Mouse (Mus musculus) embryonic facial prominence, embryonic 13.5 days (tissue): ENCODE measurements around the gene Disc1. TPM values are rescaled to one million over a fixed set of nuclear protein-coding genes. Genes with fewer than 3 reads are reported as not detected.

Experiments used
- ATAC-seq: fragments of 200-750 bp; cut with Nextera tagmentation; 2 replicates; pipeline ENCODE4 v1.8.0; 2017; ENCODE audit warnings: low read depth; ENCODE audit not compliant: insufficient number of reproducible peaks, insufficient read depth, low FRiP score, low TSS enrichment
- H3K27ac ChIP-seq: fragments of 300-500 bp; sonication (generic); 2 replicates; pipeline ENCODE4 v1.5.1; 2015; ENCODE audit warnings: moderate library complexity, mild to moderate bottlenecking, inconsistent platforms
- H3K27me3 ChIP-seq: fragments of 300-500 bp; sonication (generic); 2 replicates; pipeline ENCODE4 v1.6.1; 2015; ENCODE audit warnings: mild to moderate bottlenecking, inconsistent platforms
- H3K36me3 ChIP-seq: fragments of 300-500 bp; sonication (generic); 2 replicates; pipeline ENCODE4 v1.6.1; 2015; ENCODE audit warnings: mild to moderate bottlenecking, inconsistent platforms
- H3K4me1 ChIP-seq: fragments of 300-500 bp; sonication (generic); 2 replicates; pipeline ENCODE4 v1.6.1; 2015; ENCODE audit warnings: inconsistent platforms
- H3K4me2 ChIP-seq: fragments of 300-500 bp; sonication (generic); 2 replicates; pipeline ENCODE4 v1.6.1; 2015; ENCODE audit warnings: moderate library complexity, mild to moderate bottlenecking, inconsistent platforms
- H3K4me3 ChIP-seq: fragments of 300-500 bp; sonication (generic); 2 replicates; pipeline ENCODE4 v1.5.1; 2015; ENCODE audit warnings: mild to moderate bottlenecking, inconsistent platforms
- H3K9ac ChIP-seq: fragments of 300-500 bp; sonication (generic); 2 replicates; pipeline ENCODE4 v1.6.1; 2015; ENCODE audit warnings: mild to moderate bottlenecking, inconsistent platforms
- H3K9me3 ChIP-seq: fragments of 300-500 bp; sonication (generic); 2 replicates; pipeline ENCODE4 v1.6.1; 2016; ENCODE audit warnings: inconsistent platforms
- WGBS: fragments of 180-500 bp; shearing (Covaris S2); methylation state at CpG from one replicate; pipeline ENCODE4 v1.1.7; 2015; ENCODE audit warnings: mixed read lengths; 5-methylcytosine and 5-hydroxymethylcytosine counted together
- polyA plus RNA-seq: library from polyadenylated mRNA; unstranded; fragments of >200 nt; fragmentation: Nextera tagmentation; extraction: Ambion mirVana; gene quantifications from 2 replicates; pipeline ENCODE4 v1.2.1, GENCODE M21; 2015

Gene Disc1
- polyA plus RNA-seq, 1 experiment from 2014 or later, result 3.3 TPM

- ATAC-seq, result no peak
- peaks cover 22% of the 10 kb centered on the region for H3K4me1 ChIP-seq
- 80% methylated on average over 7 of the region's 7 CpGs for WGBS
- H3K27ac ChIP-seq, result no peak overlapping the region
- H3K9me3 ChIP-seq, result no peaks in the 10 kb centered on the region
- no peak overlapping the region for H3K4me3 ChIP-seq
- no peak overlapping the region for H3K9ac ChIP-seq
- H3K36me3 ChIP-seq, result no peaks in the 10 kb centered on the region
- H3K27me3 ChIP-seq, result peaks cover 22% of the 10 kb centered on the region
- H3K4me2 ChIP-seq, result no peak overlapping the region
These were observed 77.3 kb downstream of the Disc1 start for GRCm38 (mm10) chr8:125131265-125131664.

GRCm38 (mm10) chr8:125133685-125134114, 79.7 kb downstream of the Disc1 start:
- Histone ChIP-seq H3K27me3 (peaks cover 22% of the 10 kb centered on the region), H3K36me3 (no peaks in the 10 kb centered on the region), H3K4me3 (no peak overlapping the region), H3K4me2 (no peak overlapping the region), H3K27ac (no peak overlapping the region), H3K4me1 (peaks cover 27% of the 10 kb centered on the region), H3K9me3 (no peaks in the 10 kb centered on the region), H3K9ac (no peak overlapping the region)
- whole genome bisulfite sequencing, result 77% methylated on average over 11 of the region's 11 CpGs
- ATAC-seq, result no peak

GRCm38 (mm10) chr8:125134876-125135275, 80.9 kb downstream of the Disc1 start:
- Histone ChIP-seq H3K9me3 (no peaks in the 10 kb centered on the region), H3K36me3 (no peaks in the 10 kb centered on the region), H3K4me3 (no peak overlapping the region), H3K27me3 (peaks cover 22% of the 10 kb centered on the region), H3K9ac (no peak overlapping the region), H3K4me2 (peak overlapping the region; percentile 11; the same call in 1 of the 2 replicates), H3K27ac (no peak overlapping the region), H3K4me1 (peaks cover 38% of the 10 kb centered on the region)
- ATAC-seq, result no peak
- WGBS, result 27% methylated on average over 10 of the region's 10 CpGs

- WGBS, result 29% methylated on average over 13 of the region's 13 CpGs
- Histone ChIP-seq H3K27me3 (peaks cover 16% of the 10 kb centered on the region), H3K4me2 (peak overlapping the region; percentile 11; the same call in 1 of the 2 replicates), H3K4me1 (peaks cover 34% of the 10 kb centered on the region), H3K4me3 (no peak overlapping the region), H3K27ac (peak overlapping the region; percentile 39), H3K9ac (no peak overlapping the region), H3K36me3 (no peaks in the 10 kb centered on the region), H3K9me3 (peaks cover 5% of the 10 kb centered on the region; the same call in 1 of the 2 replicates)
- ATAC-seq, result peak; percentile 48; the same call in 1 of the 2 replicates
These were observed 85.7 kb downstream of the Disc1 start for GRCm38 (mm10) chr8:125139689-125140150.

DNA sequence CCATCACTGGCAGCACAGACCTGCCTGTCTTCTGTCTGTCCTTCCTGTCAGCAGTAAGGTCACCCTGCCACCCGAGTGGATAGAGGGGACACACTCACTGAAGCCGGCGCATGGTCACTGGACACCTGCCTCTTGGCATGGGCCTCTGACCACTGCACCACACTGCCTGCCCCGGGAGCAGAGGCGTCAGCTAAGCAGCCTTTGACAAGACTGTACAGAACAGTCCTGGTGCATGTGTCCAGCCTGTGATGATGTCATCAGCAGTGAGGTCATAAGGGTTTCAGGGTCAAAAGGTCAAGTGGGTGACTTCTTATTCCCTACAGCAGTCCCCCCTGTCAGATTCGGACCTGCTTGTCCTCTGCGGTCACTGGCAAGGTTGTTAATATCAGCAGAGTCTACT, 87.0 kb downstream of the Disc1 start:
- Histone ChIP-seq H3K4me3 (no peak overlapping the region), H3K4me1 (peaks cover 23% of the 10 kb centered on the region), H3K36me3 (no peaks in the 10 kb centered on the region), H3K27me3 (peaks cover 10% of the 10 kb centered on the region), H3K27ac (no peak overlapping the region), H3K4me2 (no peak overlapping the region), H3K9me3 (peaks cover 8% of the 10 kb centered on the region), H3K9ac (no peak overlapping the region)
- 82% methylated on average over 7 of the region's 7 CpGs for WGBS
- ATAC-seq, result no peak

DNA sequence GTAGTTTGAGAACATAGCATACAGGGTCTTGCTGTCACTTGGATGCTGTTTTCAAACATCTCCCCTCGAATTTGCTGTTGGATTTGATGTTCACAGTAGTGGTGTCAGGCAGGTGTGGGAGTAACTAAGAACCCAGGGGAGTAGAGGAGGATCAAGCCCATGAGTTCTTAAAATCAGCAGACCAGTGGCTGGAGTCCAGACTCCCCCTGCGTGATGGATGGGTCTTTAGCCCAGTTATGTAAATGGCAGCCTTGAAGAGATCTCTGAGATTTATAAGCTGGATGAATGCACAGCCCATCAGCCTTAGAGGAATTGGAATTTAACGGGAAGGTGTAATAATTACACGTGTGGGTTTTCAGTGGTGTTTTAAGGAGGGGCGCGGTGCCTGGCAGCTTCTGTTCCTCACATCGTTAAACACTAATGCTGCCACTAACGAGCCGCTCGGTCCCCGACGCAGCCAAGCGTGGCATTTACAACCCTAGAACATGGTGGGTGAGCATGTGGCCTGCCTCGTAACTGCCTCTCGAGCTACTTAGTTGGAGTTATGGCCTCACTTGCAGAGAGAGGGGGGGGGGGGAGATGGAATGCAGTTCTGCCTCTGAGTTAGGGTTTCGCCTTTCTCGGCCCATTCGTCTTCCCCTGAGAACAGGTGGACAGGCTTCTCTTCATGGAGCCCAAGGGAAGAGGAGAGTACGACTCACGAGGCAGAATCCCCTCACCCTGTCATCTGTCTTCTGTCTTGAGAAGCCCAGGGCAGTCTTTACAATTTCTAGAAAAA, 103.1 kb downstream of the Disc1 start:
- no peaks in the 10 kb centered on the region for H3K9me3 ChIP-seq
- no peaks in the 10 kb centered on the region; the same call in 1 of the 2 replicates for H3K4me1 ChIP-seq
- H3K9ac ChIP-seq, result no peak overlapping the region
- H3K27ac ChIP-seq, result no peak overlapping the region
- no peaks in the 10 kb centered on the region for H3K36me3 ChIP-seq
- no peak overlapping the region for H3K4me2 ChIP-seq
- H3K4me3 ChIP-seq, result no peak overlapping the region
- 72% methylated on average over 20 of the region's 20 CpGs for WGBS
- H3K27me3 ChIP-seq, result no peaks in the 10 kb centered on the region; the same call in 1 of the 2 replicates
- no peak for ATAC-seq

DNA sequence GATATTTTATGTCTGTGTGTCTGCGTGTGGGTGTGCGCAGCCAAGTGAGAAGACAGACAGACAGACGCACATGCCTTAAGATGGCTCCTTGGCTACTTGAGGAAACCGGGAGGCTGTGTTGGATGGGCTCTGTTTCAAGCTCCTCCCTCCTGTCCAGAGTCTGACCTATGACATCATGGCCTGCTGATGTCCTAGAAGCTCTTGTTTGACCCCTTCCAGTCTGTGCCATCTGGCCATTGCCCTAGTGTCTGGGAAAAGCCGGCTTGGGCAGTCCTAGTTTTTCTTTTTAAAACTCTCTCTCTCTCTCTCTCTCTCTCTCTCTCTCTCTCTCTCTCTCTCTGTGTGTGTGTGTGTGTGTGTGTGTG, 103.6 kb downstream of the Disc1 start:
- no peaks in the 10 kb centered on the region; the same call in 1 of the 2 replicates for H3K4me1 ChIP-seq
- no peaks in the 10 kb centered on the region; the same call in 1 of the 2 replicates for H3K27me3 ChIP-seq
- 73% methylated on average over 5 of the region's 5 CpGs for WGBS
- no peaks in the 10 kb centered on the region for H3K36me3 ChIP-seq
- no peak overlapping the region for H3K9ac ChIP-seq
- no peak overlapping the region for H3K4me3 ChIP-seq
- ATAC-seq, result no peak
- no peaks in the 10 kb centered on the region for H3K9me3 ChIP-seq
- no peak overlapping the region for H3K4me2 ChIP-seq
- H3K27ac ChIP-seq, result no peak overlapping the region

GRCm38 (mm10) chr8:125159387-125159786, 105.4 kb downstream of the Disc1 start:
- no peak overlapping the region for H3K4me3 ChIP-seq
- no peak overlapping the region for H3K9ac ChIP-seq
- H3K27me3 ChIP-seq, result no peaks in the 10 kb centered on the region; the same call in 1 of the 2 replicates
- no peaks in the 10 kb centered on the region for H3K4me1 ChIP-seq
- H3K36me3 ChIP-seq, result no peaks in the 10 kb centered on the region
- H3K27ac ChIP-seq, result no peak overlapping the region
- ATAC-seq, result no peak
- no peak overlapping the region for H3K4me2 ChIP-seq
- H3K9me3 ChIP-seq, result no peaks in the 10 kb centered on the region
- 72% methylated on average over 12 of the region's 12 CpGs for WGBS

DNA sequence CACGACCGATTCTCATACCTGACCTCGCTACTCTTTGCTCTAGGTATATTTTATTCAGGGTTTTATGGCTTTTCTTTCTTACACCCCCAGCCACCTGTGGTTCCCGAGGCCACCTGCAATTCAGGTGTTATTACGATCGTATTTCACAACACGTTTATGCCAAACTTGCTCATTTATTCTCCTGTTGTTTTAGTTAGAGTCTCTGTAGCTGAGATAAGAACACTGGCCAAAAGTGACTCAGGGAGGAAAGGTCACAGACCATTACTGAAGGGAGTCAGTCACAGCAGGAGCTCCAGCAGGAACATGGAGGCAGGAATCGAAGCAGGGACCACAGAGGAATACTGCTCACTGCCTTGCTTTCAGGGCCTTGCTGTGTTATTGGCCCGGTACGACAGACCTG, 109.5 kb downstream of the Disc1 start:
- Histone ChIP-seq H3K27ac (no peak overlapping the region), H3K4me1 (no peaks in the 10 kb centered on the region), H3K9ac (no peak overlapping the region), H3K27me3 (no peaks in the 10 kb centered on the region; the same call in 1 of the 2 replicates), H3K4me2 (no peak overlapping the region), H3K9me3 (no peaks in the 10 kb centered on the region), H3K4me3 (no peak overlapping the region), H3K36me3 (no peaks in the 10 kb centered on the region)
- WGBS, result 82% methylated on average over 10 of the region's 10 CpGs
- ATAC-seq, result no peak

GRCm38 (mm10) chr8:125163906-125164305, 109.9 kb downstream of the Disc1 start:
- no peak for ATAC-seq
- Histone ChIP-seq H3K36me3 (no peaks in the 10 kb centered on the region), H3K4me3 (no peak overlapping the region), H3K9ac (no peak overlapping the region), H3K9me3 (no peaks in the 10 kb centered on the region), H3K4me2 (no peak overlapping the region), H3K27me3 (no peaks in the 10 kb centered on the region; the same call in 1 of the 2 replicates), H3K4me1 (no peaks in the 10 kb centered on the region), H3K27ac (no peak overlapping the region)
- 79% methylated on average over 6 of the region's 6 CpGs for WGBS

DNA sequence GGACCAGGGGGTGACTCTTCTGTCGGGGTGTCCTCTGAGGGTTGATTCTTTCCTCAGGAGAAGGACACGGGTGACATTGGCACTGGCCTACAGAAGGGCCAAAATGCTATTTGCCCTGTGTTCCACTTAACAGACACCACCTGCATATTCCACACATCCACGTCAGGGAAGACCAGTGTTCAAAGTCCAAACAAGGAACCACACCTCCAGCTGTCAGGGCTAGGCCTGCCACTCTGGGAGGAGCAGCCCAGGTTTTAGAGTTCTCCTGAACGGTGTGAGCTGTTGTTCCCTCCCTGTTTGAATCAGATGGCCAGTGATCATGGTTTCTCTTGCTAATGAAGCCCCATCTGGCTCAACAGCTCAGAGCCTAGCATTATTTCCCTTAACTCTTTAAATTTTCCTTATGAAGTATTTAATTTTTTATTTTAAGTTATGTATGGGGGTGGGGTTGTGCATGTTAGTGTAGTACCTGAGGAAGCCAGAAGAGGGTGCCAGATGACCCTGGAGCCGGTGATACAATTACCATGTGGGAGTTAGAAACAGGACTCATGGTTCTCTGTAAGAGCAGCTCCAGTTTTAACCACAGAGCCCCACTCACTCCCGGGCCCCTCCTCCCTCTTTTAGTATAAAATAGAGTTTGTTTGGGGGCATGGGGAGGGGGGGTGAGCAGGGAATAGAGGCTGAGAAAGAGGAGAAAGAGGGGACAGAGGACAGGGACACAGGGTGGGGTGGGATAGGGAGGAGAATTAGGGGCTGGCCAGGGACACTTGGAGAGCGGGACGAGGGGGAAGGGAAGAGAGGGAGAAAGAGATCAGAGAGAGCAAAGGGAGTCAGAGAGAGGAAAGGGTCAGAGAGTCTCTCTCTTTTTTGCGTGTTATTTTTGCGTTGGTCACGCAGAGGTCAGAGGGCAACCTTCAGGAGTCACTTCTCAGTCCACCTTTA, 111.8 kb downstream of the Disc1 start:
- H3K4me3 ChIP-seq, result no peak overlapping the region
- no peaks in the 10 kb centered on the region for H3K27me3 ChIP-seq
- no peaks in the 10 kb centered on the region for H3K9me3 ChIP-seq
- no peaks in the 10 kb centered on the region for H3K4me1 ChIP-seq
- H3K9ac ChIP-seq, result no peak overlapping the region
- no peaks in the 10 kb centered on the region for H3K36me3 ChIP-seq
- no peak overlapping the region for H3K27ac ChIP-seq
- H3K4me2 ChIP-seq, result no peak overlapping the region
- no peak for ATAC-seq
- WGBS, result 63% methylated on average over 11 of the region's 11 CpGs
